Comparison of ENCODE assay signal across 8 mouse cellular contexts in genomic region chr2:28688431-28688830, GRCm38 (mm10). TPM values are rescaled to one million over a fixed set of nuclear protein-coding genes. Genes with fewer than 3 reads are reported as not detected.
DNase-seq lines count a peak whose midpoint lies in the region; ATAC-seq and TF ChIP-seq lines count a peak whose summit lies in the region.

No protein-coding gene starts in this region.

- no peak for ATAC-seq in erythroblast, adult 5-6 weeks (replicated peaks; ENCODE audit: low FRiP score, poor library complexity, severe bottlenecking)

- no peak for TF ChIP-seq POLR2A in spleen, adult 2 months (IDR thresholded peaks at IDR 0.05; ENCODE audit: low read depth, low read length)

- H3K27me3 ChIP-seq in heart, embryonic 10.5 days (ENCODE audit: insufficient read depth, poor library complexity, severe bottlenecking), result no peaks in the 10 kb centered on the region
- no peaks in the 10 kb centered on the region for H3K27me3 ChIP-seq in spleen, adult 2 months (ENCODE audit: control insufficient read depth, insufficient read depth, low read length)

- no peak overlapping the region for H3K27ac ChIP-seq in heart, embryonic 10.5 days
- no peak overlapping the region for H3K27ac ChIP-seq in spleen, adult 2 months (ENCODE audit: insufficient read depth, low read length)

- TF ChIP-seq CTCF in spleen, adult 2 months (IDR thresholded peaks at IDR 0.05; ENCODE audit: extremely low read depth, insufficient read depth, insufficient read length, insufficient replicate concordance), result peak; percentile 64; the same call in 1 of the 2 replicates

- intact Hi-C loops in gastrocnemius, postnatal 14 days (cut with DNase I; ENCODE audit: low total_unique reads), result no loop called here

- no peaks in the 10 kb centered on the region for H3K9me3 ChIP-seq in heart, embryonic 10.5 days

- H3K36me3 ChIP-seq in heart, embryonic 10.5 days, result peaks cover 47% of the 10 kb centered on the region
- peaks cover 12% of the 10 kb centered on the region for H3K36me3 ChIP-seq in spleen, adult 2 months (ENCODE audit: control insufficient read depth, insufficient read depth, low read length)

- WGBS in heart, embryonic 10.5 days, result 43% methylated on average over 3 of the region's 3 CpGs
- 61% methylated on average over 3 of the region's 3 CpGs for WGBS in spleen, adult 2 months

- no peak overlapping the region for H3K4me3 ChIP-seq in heart, embryonic 10.5 days
- H3K4me3 ChIP-seq in spleen, adult 2 months (ENCODE audit: extremely low read depth, insufficient read depth, insufficient read length), result no peak overlapping the region

- peak; percentile 48 for DNase-seq in heart, postnatal 4 days
- DNase-seq in heart, embryonic 10.5 days (ENCODE audit: low spot score), result no peak
- DNase-seq in spleen, adult 2 months (ENCODE audit: low read depth in 1 of 2, low spot score in 2 of 2), result peak in 1 of 2 experiments; percentile 35
- no peak for DNase-seq in spleen, adult 12 weeks (ENCODE audit: low spot score)
- peak; percentile 11 for DNase-seq in embryo, embryonic 11.5 days (ENCODE audit: low read depth, low spot score)
- DNase-seq in natural killer cell, adult 2 months (ENCODE audit: low spot score in 2 of 2), result peak; percentile 23 to 28
- no peak for DNase-seq in gastrocnemius, postnatal 14 days

- H3K4me1 ChIP-seq in heart, embryonic 10.5 days, result no peaks in the 10 kb centered on the region
- H3K4me1 ChIP-seq in spleen, adult 2 months (ENCODE audit: control insufficient read depth, insufficient read depth, insufficient read length), result no peaks in the 10 kb centered on the region

RNA-seq across cellular contexts. Expression of gene Spaca9, which starts 11.1 kb away (rescaled TPM):
- under 1 TPM; 0.59 to 0.71 TPM for total RNA-seq in heart, postnatal 4 days (2021)
- polyA plus RNA-seq in heart, embryonic 10.5 days (2016; fragmentation: Nextera tagmentation; extraction: Ambion mirVana), result 3.2 and 4.7 TPM in 2 replicates
- 2.4 and 5.0 TPM in 2 replicates for polyA plus RNA-seq in spleen, adult 2 months (2012; rRNA removed)
- total RNA-seq in gastrocnemius, postnatal 14 days (2021), result not detected
- not detected in 2 replicates for total RNA-seq in erythroblast, adult 5-6 weeks (2015; ENCODE audit: low replicate concordance)
- 0.85 TPM in 1 of 2 replicates, not detected in the other for total RNA-seq in erythroblast, adult 5-6 weeks (2017; ENCODE audit: low replicate concordance)

RNA-seq across cellular contexts. Expression of gene Ak8, which starts 11.5 kb away (rescaled TPM):
- total RNA-seq in heart, postnatal 4 days (2021), result not detected
- polyA plus RNA-seq in heart, embryonic 10.5 days (2016; fragmentation: Nextera tagmentation; extraction: Ambion mirVana), result 0.55 and 1.1 TPM in 2 replicates
- 0.69 and 0.94 TPM in 2 replicates for polyA plus RNA-seq in spleen, adult 2 months (2012; rRNA removed)
- not detected for total RNA-seq in gastrocnemius, postnatal 14 days (2021)
- total RNA-seq in erythroblast, adult 5-6 weeks (2015; ENCODE audit: low replicate concordance), result not detected in 2 replicates
- not detected in 2 replicates for total RNA-seq in erythroblast, adult 5-6 weeks (2017; ENCODE audit: low replicate concordance)

RNA-seq across cellular contexts. Expression of gene Tsc1, which starts 47.4 kb away (rescaled TPM):
- 10 to 100 TPM; 16.4 to 17.5 TPM for total RNA-seq in heart, postnatal 4 days (2021)
- polyA plus RNA-seq in heart, embryonic 10.5 days (2016; fragmentation: Nextera tagmentation; extraction: Ambion mirVana), result 17.8 and 23.8 TPM in 2 replicates
- polyA plus RNA-seq in spleen, adult 2 months (2012; rRNA removed), result 12.1 and 12.5 TPM in 2 replicates
- 10 to 100 TPM; 16.5 to 19.5 TPM for total RNA-seq in gastrocnemius, postnatal 14 days (2021)
- 26.3 and 27.9 TPM in 2 replicates for total RNA-seq in erythroblast, adult 5-6 weeks (2015; ENCODE audit: low replicate concordance)
- total RNA-seq in erythroblast, adult 5-6 weeks (2017; ENCODE audit: low replicate concordance), result 31.6 and 53.1 TPM in 2 replicates

Comparison
In these comparisons a context has a peak if more than half of its experiments do, and no peak if none do; other contexts are left out.
1. DNase-seq: peak in heart, postnatal 4 days (single experiment), embryo, embryonic 11.5 days (single experiment) and natural killer cell, adult 2 months (2 of 2); none in heart, embryonic 10.5 days (single experiment), spleen, adult 12 weeks (single experiment) and gastrocnemius, postnatal 14 days (single experiment).